Mouse (Mus musculus) urinary bladder, postnatal 25 days (tissue): ENCODE measurements around the gene Gng12.

Experiments used
- DNase-seq: peaks from one replicate; pipeline ENCODE4 v3.0.0; 2022; ENCODE audit warnings: low spot score

Gng12 gene

GRCm38 (mm10) chr6:66917032-66917431, 20.8 kb downstream of the Gng12 start:
- no peak for DNase-seq

GRCm38 (mm10) chr6:66920786-66921185, 24.6 kb downstream of the Gng12 start:
- DNase-seq, result no peak

GRCm38 (mm10) chr6:66921755-66922154, 25.6 kb downstream of the Gng12 start:
- DNase-seq, result no peak

GRCm38 (mm10) chr6:66922501-66922900, 26.3 kb downstream of the Gng12 start:
- DNase-seq, result no peak

- no peak for DNase-seq
Measured at GRCm38 (mm10) chr6:66923851-66924250, 27.7 kb downstream of the Gng12 start.

- no peak for DNase-seq
Measured at GRCm38 (mm10) chr6:66924315-66924965, 28.2 kb downstream of the Gng12 start.

GRCm38 (mm10) chr6:66926269-66926668, 30.1 kb downstream of the Gng12 start:
- no peak for DNase-seq

- DNase-seq, result no peak
Measured at GRCm38 (mm10) chr6:66928972-66929645, 32.9 kb downstream of the Gng12 start.

- no peak for DNase-seq
Measured at GRCm38 (mm10) chr6:66929694-66930093, 33.5 kb downstream of the Gng12 start.

- no peak for DNase-seq
Measured at GRCm38 (mm10) chr6:66932206-66932819, 36.1 kb downstream of the Gng12 start.

GRCm38 (mm10) chr6:66940656-66941235, 44.5 kb downstream of the Gng12 start:
- no peak for DNase-seq

GRCm38 (mm10) chr6:66941792-66942191, 45.6 kb downstream of the Gng12 start:
- no peak for DNase-seq

GRCm38 (mm10) chr6:66942826-66943225, 46.6 kb downstream of the Gng12 start:
- no peak for DNase-seq

GRCm38 (mm10) chr6:66943367-66944189, 47.4 kb downstream of the Gng12 start:
- no peak for DNase-seq

- no peak for DNase-seq
Measured at GRCm38 (mm10) chr6:66944190-66945003, 48.2 kb downstream of the Gng12 start.

- no peak for DNase-seq
Measured at GRCm38 (mm10) chr6:66945004-66945356, 48.8 kb downstream of the Gng12 start.

GRCm38 (mm10) chr6:66948111-66948510, 51.9 kb downstream of the Gng12 start:
- no peak for DNase-seq

- no peak for DNase-seq
Measured at GRCm38 (mm10) chr6:66948848-66949247, 52.7 kb downstream of the Gng12 start.

- no peak for DNase-seq
Measured at GRCm38 (mm10) chr6:66951726-66952418, 55.7 kb downstream of the Gng12 start.

GRCm38 (mm10) chr6:66953951-66954519, 57.8 kb downstream of the Gng12 start:
- no peak for DNase-seq
